Comparison of ENCODE assay signal across 10 mouse cellular contexts in the genomic region with DNA sequence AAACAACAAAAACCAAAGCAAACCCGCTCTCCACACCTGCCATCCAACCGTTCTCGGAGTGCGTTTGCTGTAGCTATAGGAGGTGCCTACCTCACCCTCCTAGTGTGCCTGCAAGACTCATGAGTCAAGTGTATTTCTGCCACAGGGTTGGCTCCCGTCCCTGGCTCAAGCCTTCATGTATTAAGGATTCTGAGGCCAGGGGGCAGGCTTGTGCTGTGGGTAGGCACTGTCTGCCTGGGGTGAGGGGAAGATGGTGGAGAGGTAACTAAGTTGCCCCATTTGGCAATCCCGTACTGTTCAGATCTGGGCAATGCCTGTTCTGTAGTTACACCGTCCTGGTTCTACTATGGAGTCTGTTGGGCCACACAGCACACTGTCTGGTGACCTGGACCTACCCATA.
A peak's percentile ranks its signal among the peaks of the same experiment; 100 is the strongest.
DNase-seq lines count a peak whose midpoint lies in the region; ATAC-seq and TF ChIP-seq lines count a peak whose summit lies in the region.
"Had no signal": no experiment of that assay in that cellular context is flagged by ENCODE, and none has a peak within 500 bp of the region (broad histone marks: within the 10 kb centered on the region; RNA-seq: fewer than 3 reads in every experiment).

No protein-coding gene starts in this region.

- no peaks in the 10 kb centered on the region for H3K9me3 ChIP-seq in liver, embryonic 14.5 days (ENCODE audit: control insufficient read depth, low read length)
- H3K9me3 ChIP-seq in liver, embryonic 11.5 days (ENCODE audit: control insufficient read depth, low read length), result no peaks in the 10 kb centered on the region

- no peak overlapping the region for H3K27ac ChIP-seq in liver, embryonic 14.5 days
- H3K27ac ChIP-seq in liver, embryonic 11.5 days (ENCODE audit: low read depth, low read length), result no peak overlapping the region
- H3K27ac ChIP-seq in thymus, adult 2 months (ENCODE audit: control insufficient read depth, insufficient read depth, low read length), result peak overlapping the region; percentile 31
- H3K27ac ChIP-seq: macrophage had no signal

- no peak overlapping the region for H3K4me2 ChIP-seq in liver, embryonic 14.5 days (ENCODE audit: low read depth)
- no peak overlapping the region for H3K4me2 ChIP-seq in liver, embryonic 11.5 days

- TF ChIP-seq EP300 in liver, embryonic 14.5 days (IDR thresholded peaks at IDR 0.05; ENCODE audit: low read depth), result no peak

- no peak overlapping the region for H3K9ac ChIP-seq in liver, embryonic 14.5 days (replicated peaks)
- no peak overlapping the region for H3K9ac ChIP-seq in liver, embryonic 11.5 days (ENCODE audit: low read depth, low read length)

- no peak for ATAC-seq in liver, embryonic 14.5 days (ENCODE audit: insufficient read depth)
- no peak for ATAC-seq in liver, embryonic 11.5 days (replicated peaks; ENCODE audit: low FRiP score)
- ATAC-seq: hindbrain, embryonic 16.5 days had no signal

- TF ChIP-seq CTCF in liver, embryonic 14.5 days (IDR thresholded peaks at IDR 0.05; ENCODE audit: low read depth), result peak; percentile 58
- TF ChIP-seq CTCF in thymus, adult 2 months (IDR thresholded peaks at IDR 0.05; ENCODE audit: borderline replicate concordance, control insufficient read depth, extremely low read depth, insufficient read depth, low read length, poor library complexity), result no peak

- 70% methylated on average over 7 of the region's 7 CpGs for WGBS in liver, embryonic 14.5 days (ENCODE audit: insufficient replicate concordance)
- 84% methylated on average over 7 of the region's 7 CpGs for WGBS in liver, embryonic 11.5 days
- 43% methylated on average over 7 of the region's 7 CpGs for WGBS in thymus, adult 2 months

- H3K27me3 ChIP-seq in liver, embryonic 14.5 days (ENCODE audit: control insufficient read depth, insufficient read depth, low read length), result no peaks in the 10 kb centered on the region
- no peaks in the 10 kb centered on the region for H3K27me3 ChIP-seq in liver, embryonic 11.5 days (replicated peaks; ENCODE audit: control insufficient read depth, insufficient read depth, low read length)
- no peaks in the 10 kb centered on the region for H3K27me3 ChIP-seq in thymus, adult 2 months (ENCODE audit: control insufficient read depth, insufficient read depth, low read length)

- TF ChIP-seq POLR2A in thymus, adult 2 months (IDR thresholded peaks at IDR 0.05; ENCODE audit: control insufficient read depth, extremely low read depth, insufficient read depth, low read length, poor library complexity), result no peak

- H3K4me3 ChIP-seq in liver, embryonic 14.5 days (ENCODE audit: insufficient read depth in 1 of 2, low read depth in 2 of 2, low read length in 2 of 2), result no peak overlapping the region
- no peak overlapping the region for H3K4me3 ChIP-seq in liver, embryonic 11.5 days (ENCODE audit: low read depth, low read length)
- H3K4me3 ChIP-seq in thymus, adult 2 months (ENCODE audit: control insufficient read depth, insufficient read depth, low read length), result no peak overlapping the region

- peak; percentile 58 to 84 for DNase-seq in adrenal gland, adult (ENCODE audit: inconsistent age in 2 of 2, low spot score in 1 of 2)
- no peak for DNase-seq in adrenal gland, postnatal 4 days (ENCODE audit: low spot score in 2 of 2)
- DNase-seq in liver, embryonic 14.5 days (ENCODE audit: low read depth in 3 of 3, low spot score in 3 of 3), result no peak
- DNase-seq in liver, embryonic 11.5 days (ENCODE audit: low spot score), result no peak
- DNase-seq in gonadal fat pad, adult 2 months (ENCODE audit: low read depth), result peak; percentile 82
- peak; percentile 73 for DNase-seq in thymus, adult 2 months
- no peak for DNase-seq in layer of hippocampus, adult 9-10 months (ENCODE audit: low spot score)
- no peak for DNase-seq in cerebellum, adult 9-10 months

- H3K36me3 ChIP-seq in liver, embryonic 14.5 days (replicated peaks; ENCODE audit: control insufficient read depth, insufficient read depth, low read depth), result no peaks in the 10 kb centered on the region
- no peaks in the 10 kb centered on the region for H3K36me3 ChIP-seq in liver, embryonic 11.5 days (ENCODE audit: control insufficient read depth, insufficient read depth, low read length)
- H3K36me3 ChIP-seq in thymus, adult 2 months (ENCODE audit: control insufficient read depth, insufficient read depth, low read length), result no peaks in the 10 kb centered on the region

- peaks cover 14 to 27% of the 10 kb centered on the region in 2 experiments for H3K4me1 ChIP-seq in liver, embryonic 14.5 days (replicated peaks; ENCODE audit: control insufficient read depth in 2 of 2, insufficient read depth in 2 of 2, low read length in 1 of 2)
- H3K4me1 ChIP-seq in liver, embryonic 11.5 days (replicated peaks; ENCODE audit: control insufficient read depth, insufficient read depth, low read length), result peaks cover 68% of the 10 kb centered on the region
- peaks cover 91% of the 10 kb centered on the region for H3K4me1 ChIP-seq in thymus, adult 2 months (replicated peaks; ENCODE audit: control insufficient read depth, insufficient read depth, low read length)

Comparison
In these comparisons a context has a peak if more than half of its experiments do, and no peak if none do; other contexts are left out.
1. DNase-seq: peak in adrenal gland, adult (2 of 2), gonadal fat pad, adult 2 months (single experiment) and thymus, adult 2 months (single experiment); none in adrenal gland, postnatal 4 days (0 of 2), liver, embryonic 14.5 days (0 of 3), liver, embryonic 11.5 days (single experiment), layer of hippocampus, adult 9-10 months (single experiment) and cerebellum, adult 9-10 months (single experiment).